Mouse (Mus musculus) heart, embryonic 16.5 days (tissue): ENCODE measurements around the gene Tomm7. TPM values are rescaled to one million over a fixed set of nuclear protein-coding genes. Genes with fewer than 3 reads are reported as not detected.
A peak's percentile ranks its signal among the peaks of the same experiment; 100 is the strongest.
"Not testable (repeated sequence)": the region's sequence is repeated elsewhere in the genome, so short reads cannot be mapped to it uniquely, and the experiment has no call there.

Experiments used
- ATAC-seq: fragments of 200-750 bp; cut with Nextera tagmentation; replicated peaks from 2 replicates; pipeline ENCODE4 v1.8.0; 2017; ENCODE audit warnings: moderate number of reproducible peaks; ENCODE audit not compliant: insufficient read depth, low FRiP score; ENCODE audit errors: extremely low read depth
- H3K27ac ChIP-seq: fragments of 300-500 bp; sonication (generic); 2 replicates; pipeline ENCODE4 v1.5.1; 2014; ENCODE audit warnings: mild to moderate bottlenecking, low read length, control low read depth, moderate library complexity
- H3K27me3 ChIP-seq: fragments of 300-500 bp; sonication (generic); 2 replicates; pipeline ENCODE4 v1.6.1; 2014; ENCODE audit warnings: low read length, mixed read lengths; ENCODE audit not compliant: control insufficient read depth, insufficient read depth
- H3K36me3 ChIP-seq: fragments of 300-500 bp; sonication (generic); 2 replicates; pipeline ENCODE4 v1.6.1; 2014; ENCODE audit not compliant: control insufficient read depth, insufficient read depth
- H3K4me1 ChIP-seq: fragments of 300-500 bp; sonication (generic); 2 replicates; pipeline ENCODE4 v1.6.1; 2014; ENCODE audit warnings: low read length, mixed read lengths; ENCODE audit not compliant: control insufficient read depth, insufficient read depth
- H3K4me2 ChIP-seq: fragments of 300-500 bp; sonication (generic); 2 replicates; pipeline ENCODE4 v1.6.1; 2014; ENCODE audit warnings: low read depth, mild to moderate bottlenecking, control low read depth, low read length
- H3K4me3 ChIP-seq: fragments of 300-500 bp; sonication (generic); 2 replicates; pipeline ENCODE4 v1.5.1; 2014; ENCODE audit warnings: mild to moderate bottlenecking, control low read depth, low read length
- H3K9ac ChIP-seq: fragments of 300-500 bp; sonication (generic); 2 replicates; pipeline ENCODE4 v1.6.1; 2014; ENCODE audit warnings: low read length, control low read depth
- H3K9me3 ChIP-seq: fragments of 300-500 bp; sonication (generic); replicated peaks from 2 replicates; pipeline ENCODE4 v1.6.1; 2016; ENCODE audit warnings: low read length; ENCODE audit not compliant: control insufficient read depth
- WGBS: fragments of 180-500 bp; shearing (Covaris S2); extraction: QIAGEN DNeasy Blood & Tissue Kit; methylation state at CpG from one replicate; pipeline ENCODE4 v1.1.7; 2014; 5-methylcytosine and 5-hydroxymethylcytosine counted together
- polyA plus RNA-seq: library from polyadenylated mRNA; unstranded; fragments of >200 nt; fragmentation: Nextera tagmentation; extraction: Ambion mirVana; gene quantifications from 2 replicates; pipeline ENCODE4 v1.2.1, GENCODE M21; 2015

The Tomm7 gene
- polyA plus RNA-seq, 1 experiment from 2014 or later = 85.5 TPM

DNA sequence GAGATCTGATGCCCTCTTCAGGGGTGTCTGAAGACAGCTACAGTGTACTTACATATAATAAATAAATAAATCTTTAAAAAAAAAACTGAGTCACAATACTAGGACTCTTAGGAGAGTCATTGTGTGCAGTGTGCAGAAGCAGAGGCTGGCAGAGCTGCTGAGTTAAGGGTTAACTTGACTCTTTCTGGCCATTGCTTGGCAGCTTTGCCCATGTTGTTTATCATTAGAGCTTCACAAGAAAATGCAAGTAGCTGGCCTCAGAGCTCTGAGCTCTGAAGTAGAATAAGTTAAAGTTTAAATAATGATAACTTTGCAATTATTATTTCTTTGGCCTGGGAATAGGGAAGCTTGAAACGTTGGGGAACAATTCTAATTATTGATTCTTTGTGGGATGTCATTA is 8.3 kb downstream of the Tomm7 start:
- H3K9me3 ChIP-seq, H3K4me1 ChIP-seq, H3K9ac ChIP-seq, ATAC-seq, H3K27ac ChIP-seq, H3K36me3 ChIP-seq, H3K4me2 ChIP-seq, H3K4me3 ChIP-seq: not testable (repeated sequence)
- H3K27me3 ChIP-seq = peaks cover 10% of the 10 kb centered on the region
- 65% methylated on average over 1 of the region's 1 CpGs for WGBS

DNA sequence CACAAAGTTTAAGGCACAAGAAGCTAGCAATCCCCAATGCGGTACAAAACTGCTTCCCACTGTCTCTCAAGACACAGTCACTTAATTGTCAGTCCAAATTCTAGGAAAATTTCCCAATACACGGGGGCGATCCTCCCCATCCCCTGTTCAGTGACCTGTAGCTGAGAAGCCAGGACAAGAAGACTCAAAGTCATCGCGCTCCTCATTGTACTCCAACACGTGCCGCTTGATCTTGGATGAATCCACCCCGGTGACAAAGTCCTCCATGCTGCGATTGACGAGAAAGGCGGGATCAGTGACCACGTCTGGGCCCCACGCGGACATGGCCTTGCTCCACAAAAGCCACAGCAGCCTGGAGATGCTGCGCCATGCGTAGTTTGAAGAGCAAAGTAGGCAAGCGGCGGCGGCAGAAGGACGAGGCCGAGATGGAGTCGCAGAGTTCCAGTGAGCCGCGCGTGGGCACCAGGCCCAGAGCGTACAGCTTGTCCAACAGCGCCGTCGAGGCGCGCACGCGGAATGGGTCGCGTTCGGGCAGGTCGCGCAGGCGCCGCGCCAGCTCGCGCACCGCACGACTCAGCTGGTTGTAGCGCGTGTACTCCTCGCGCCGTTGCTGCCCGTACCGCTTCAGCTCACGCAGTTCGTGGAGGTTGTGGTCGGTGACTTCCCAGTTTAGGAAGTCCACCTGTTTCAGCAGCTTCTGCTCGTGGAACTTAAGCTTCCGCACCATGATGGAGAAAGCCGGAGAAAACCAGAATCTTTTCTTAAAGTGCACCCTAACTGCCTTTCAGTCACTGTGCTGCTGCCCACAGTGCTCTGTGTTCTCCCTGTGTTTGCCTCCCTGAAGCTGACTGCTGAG is 12.8 kb downstream of the Tomm7 start:
- Histone ChIP-seq H3K27ac (no peak overlapping the region), H3K36me3 (no peaks in the 10 kb centered on the region), H3K4me3 (peak overlapping the region; percentile 21), H3K9ac (no peak overlapping the region), H3K9me3 (no peaks in the 10 kb centered on the region), H3K27me3 (peaks cover 10% of the 10 kb centered on the region), H3K4me1 (no peaks in the 10 kb centered on the region), H3K4me2 (peak overlapping the region; percentile 56)
- WGBS = 27% methylated on average over 58 of the region's 58 CpGs
- no peak for ATAC-seq

DNA sequence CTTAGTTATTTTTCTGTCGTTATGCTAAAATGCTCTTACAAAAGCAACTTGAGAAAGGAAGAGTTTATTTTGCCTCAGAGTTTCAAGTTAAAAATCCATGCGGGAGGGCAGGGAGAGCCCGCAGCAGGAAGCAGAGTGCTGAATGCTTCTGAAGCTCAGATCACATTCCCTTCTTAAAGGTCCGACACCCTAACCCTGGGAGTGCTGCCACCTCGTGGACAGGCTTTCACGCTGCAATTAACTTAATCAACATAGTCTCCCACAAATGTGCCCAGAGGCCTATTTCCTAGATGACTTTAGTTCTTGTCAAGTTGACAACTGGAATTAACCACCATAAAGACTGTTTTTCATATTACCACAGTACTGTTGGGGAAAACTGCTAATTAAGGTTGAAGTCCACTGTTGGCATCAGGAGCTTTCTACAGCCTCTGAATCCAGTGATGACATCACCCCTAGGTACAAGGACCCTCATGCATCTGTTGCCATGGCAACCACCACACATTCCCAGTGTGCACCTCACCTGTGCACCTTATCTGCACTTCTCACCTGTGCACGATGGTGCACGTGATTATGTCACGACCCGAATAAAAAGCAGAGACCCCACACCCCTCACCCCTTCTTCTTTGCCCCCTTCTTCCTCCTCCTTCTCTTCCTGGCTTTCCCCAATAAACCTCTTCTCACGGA is 17.5 kb downstream of the Tomm7 start:
- no peaks in the 10 kb centered on the region; the same call in 1 of the 2 replicates for H3K36me3 ChIP-seq
- no peak for ATAC-seq
- peaks cover 6% of the 10 kb centered on the region for H3K27me3 ChIP-seq
- no peak overlapping the region for H3K9ac ChIP-seq
- no peak overlapping the region for H3K27ac ChIP-seq
- WGBS = 32% methylated on average over 11 of the region's 11 CpGs
- no peaks in the 10 kb centered on the region; the same call in 1 of the 2 replicates for H3K9me3 ChIP-seq
- H3K4me3 ChIP-seq = no peak overlapping the region
- H3K4me2 ChIP-seq = no peak overlapping the region
- H3K4me1 ChIP-seq = no peaks in the 10 kb centered on the region

DNA sequence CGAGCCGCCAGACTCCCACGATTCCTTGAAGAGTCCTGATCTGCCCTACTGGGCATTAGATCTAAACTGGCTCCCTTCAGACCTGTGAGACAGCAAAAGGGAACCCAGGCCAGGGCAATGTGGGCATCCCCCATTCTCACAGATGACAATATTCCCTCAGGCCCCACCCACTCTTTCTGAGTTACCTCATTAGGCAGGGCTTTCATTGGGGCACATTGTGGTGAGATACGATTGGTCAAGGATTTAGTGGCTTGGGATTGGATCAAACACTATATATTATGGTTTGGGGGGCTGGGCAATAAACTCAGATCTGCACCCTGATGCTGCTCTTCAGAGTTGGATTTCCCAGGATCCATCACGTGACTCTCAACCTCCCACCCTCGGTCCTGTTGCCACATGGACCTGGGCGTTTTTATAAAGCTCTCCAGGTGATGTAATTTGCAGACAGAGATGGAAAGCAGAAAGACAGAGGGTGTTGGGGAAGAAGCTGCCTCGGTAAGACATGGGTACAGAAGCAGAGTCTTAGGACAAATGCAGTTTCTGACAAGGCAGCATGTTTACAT is 19.7 kb downstream of the Tomm7 start:
- H3K4me2 ChIP-seq = no peak overlapping the region
- H3K27me3 ChIP-seq = no peaks in the 10 kb centered on the region
- 71% methylated on average over 8 of the region's 8 CpGs for WGBS
- no peak overlapping the region for H3K9ac ChIP-seq
- H3K4me1 ChIP-seq = no peaks in the 10 kb centered on the region
- no peak overlapping the region for H3K4me3 ChIP-seq
- H3K27ac ChIP-seq = no peak overlapping the region
- no peak for ATAC-seq
- H3K36me3 ChIP-seq = peaks cover 12% of the 10 kb centered on the region
- no peaks in the 10 kb centered on the region; the same call in 1 of the 2 replicates for H3K9me3 ChIP-seq

DNA sequence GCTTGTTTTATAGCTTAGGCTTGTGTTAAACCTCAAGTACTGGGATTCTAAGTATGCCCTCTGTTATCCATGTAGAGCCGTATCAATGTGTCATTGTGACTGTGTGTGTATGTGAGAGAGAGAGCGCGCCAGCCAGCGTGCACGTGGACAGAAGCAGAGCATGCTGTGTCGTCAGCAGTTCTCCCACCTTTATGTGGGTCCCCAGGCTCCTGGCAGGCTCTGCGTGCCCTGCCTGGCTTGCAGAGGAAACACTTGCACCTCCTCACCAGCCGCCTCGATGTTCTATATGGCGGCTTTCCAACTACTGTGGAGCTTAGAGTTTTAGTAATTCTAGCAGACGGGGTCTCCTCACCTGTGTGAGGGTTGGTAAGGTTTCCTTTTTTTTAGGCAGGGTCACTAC is 21.7 kb downstream of the Tomm7 start:
- Histone ChIP-seq H3K27ac (no peak overlapping the region), H3K4me1 (no peaks in the 10 kb centered on the region), H3K9ac (no peak overlapping the region), H3K4me2 (no peak overlapping the region), H3K27me3 (no peaks in the 10 kb centered on the region), H3K9me3 (no peaks in the 10 kb centered on the region; the same call in 1 of the 2 replicates), H3K36me3 (peaks cover 18% of the 10 kb centered on the region), H3K4me3 (no peak overlapping the region)
- WGBS = 70% methylated on average over 11 of the region's 11 CpGs
- no peak for ATAC-seq

DNA sequence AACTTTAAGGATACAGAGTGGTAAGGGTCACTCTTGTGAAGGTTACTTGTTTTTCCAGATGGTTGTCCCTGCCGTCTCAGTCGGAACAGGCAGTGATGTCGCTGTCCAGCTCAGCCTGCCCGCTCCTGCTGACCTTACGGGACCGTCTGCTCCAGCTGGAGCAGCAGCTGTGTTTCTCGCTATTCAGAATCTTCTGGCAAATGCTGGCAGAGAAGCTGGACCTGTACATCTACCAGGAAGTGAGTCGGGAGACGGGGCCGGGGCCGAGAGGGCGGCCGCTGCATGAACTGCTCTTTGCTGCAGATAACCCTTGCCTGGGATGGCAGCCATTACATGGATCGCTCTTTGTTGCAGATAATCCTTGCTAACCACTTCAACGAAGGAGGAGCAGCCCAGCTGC is 27.3 kb downstream of the Tomm7 start:
- no peak overlapping the region for H3K4me2 ChIP-seq
- peaks cover 65% of the 10 kb centered on the region for H3K36me3 ChIP-seq
- H3K9ac ChIP-seq = no peak overlapping the region
- H3K27me3 ChIP-seq = no peaks in the 10 kb centered on the region
- ATAC-seq = no peak
- no peaks in the 10 kb centered on the region for H3K9me3 ChIP-seq
- H3K27ac ChIP-seq = no peak overlapping the region
- H3K4me1 ChIP-seq = no peaks in the 10 kb centered on the region
- 91% methylated on average over 15 of the region's 15 CpGs for WGBS
- H3K4me3 ChIP-seq = no peak overlapping the region

DNA sequence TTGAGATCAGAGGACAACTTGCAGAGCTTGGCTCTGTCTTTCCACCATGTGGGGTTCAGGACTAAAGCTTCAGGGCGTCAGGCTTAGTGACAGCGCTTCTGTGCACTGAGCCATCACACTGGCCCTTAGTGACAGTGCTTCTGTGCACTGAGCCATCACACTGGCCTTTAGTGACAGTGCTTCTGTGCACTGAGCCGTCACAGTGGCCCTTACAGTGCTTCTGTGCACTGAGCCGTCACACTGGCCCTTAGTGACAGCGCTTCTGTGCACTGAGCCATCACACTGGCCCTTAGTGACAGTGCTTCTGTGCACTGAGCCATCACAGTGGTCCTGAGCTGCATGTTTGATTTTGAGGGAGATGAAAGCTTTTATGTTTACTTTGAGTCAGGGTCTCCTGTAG is 29.1 kb downstream of the Tomm7 start:
- Histone ChIP-seq H3K27me3 (no peaks in the 10 kb centered on the region), H3K4me3 (no peak overlapping the region), H3K4me2 (no peak overlapping the region), H3K27ac (no peak overlapping the region), H3K36me3 (peaks cover 77% of the 10 kb centered on the region), H3K4me1 (no peaks in the 10 kb centered on the region), H3K9me3 (no peaks in the 10 kb centered on the region), H3K9ac (no peak overlapping the region)
- 91% methylated on average over 5 of the region's 5 CpGs for WGBS
- ATAC-seq = no peak

DNA sequence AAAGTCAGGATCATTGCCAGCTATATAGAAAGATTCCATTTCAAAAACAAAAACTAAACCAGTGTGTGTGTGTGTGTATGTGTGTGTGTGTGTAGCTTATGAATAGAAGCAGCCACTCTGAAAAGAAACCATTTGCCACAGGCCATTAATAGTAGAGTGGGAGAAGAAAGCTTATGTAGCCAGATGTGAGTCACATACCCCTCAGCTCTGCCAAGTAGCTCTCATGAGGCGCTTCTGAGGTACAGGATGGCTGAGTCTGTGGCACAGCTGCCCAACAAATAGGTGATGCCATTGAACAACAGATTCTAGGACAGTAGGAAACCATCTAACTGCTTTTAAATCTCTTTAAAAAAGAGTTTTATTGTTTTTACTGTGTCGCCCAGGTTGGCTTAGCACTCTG is 51.2 kb downstream of the Tomm7 start:
- Histone ChIP-seq H3K36me3 (peaks cover 2% of the 10 kb centered on the region; the same call in 1 of the 2 replicates), H3K9ac (no peak overlapping the region), H3K27me3 (no peaks in the 10 kb centered on the region), H3K4me3 (no peak overlapping the region), H3K27ac (no peak overlapping the region), H3K9me3 (no peaks in the 10 kb centered on the region), H3K4me1 (peaks cover 7% of the 10 kb centered on the region), H3K4me2 (no peak overlapping the region)
- no peak for ATAC-seq
- WGBS = 91% methylated on average over 2 of the region's 2 CpGs

DNA sequence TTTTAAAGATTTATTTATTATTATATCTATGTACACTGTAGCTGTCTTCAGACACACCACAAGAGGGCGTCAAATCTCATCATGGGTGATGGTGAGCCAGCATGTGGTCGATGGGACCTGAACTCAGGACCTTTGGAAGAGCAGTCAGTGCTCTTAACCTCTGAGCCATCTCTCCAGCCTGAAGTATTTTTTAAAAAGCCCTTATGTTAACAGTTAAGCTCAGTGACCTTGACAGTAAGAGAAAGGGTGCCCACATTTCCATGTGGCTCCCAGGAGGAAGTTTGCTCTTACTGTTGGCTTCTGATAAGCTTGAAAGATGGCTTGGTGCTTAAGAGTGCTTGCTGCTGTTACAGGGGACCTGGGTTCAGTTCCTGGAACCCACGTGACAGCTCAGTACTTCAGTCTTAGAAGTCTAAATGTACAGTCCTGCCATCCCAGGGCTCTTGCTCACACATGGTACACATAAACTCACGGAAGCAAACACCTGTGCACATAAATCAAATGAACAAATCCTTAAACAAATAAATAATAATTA is 54.8 kb downstream of the Tomm7 start:
- no peaks in the 10 kb centered on the region for H3K27me3 ChIP-seq
- no peak overlapping the region for H3K9ac ChIP-seq
- no peak overlapping the region for H3K27ac ChIP-seq
- WGBS = 84% methylated on average over 4 of the region's 4 CpGs
- 0 out of 2 replicates have a peak, but pooled peaks cover 2% of the 10 kb centered on the region for H3K36me3 ChIP-seq
- no peak overlapping the region for H3K4me3 ChIP-seq
- H3K9me3 ChIP-seq = no peaks in the 10 kb centered on the region
- peaks cover 7% of the 10 kb centered on the region for H3K4me1 ChIP-seq
- ATAC-seq = no peak
- no peak overlapping the region for H3K4me2 ChIP-seq
